Mouse (Mus musculus): ENCODE data around the gene Oxct2a. TPM values are rescaled to one million over a fixed set of nuclear protein-coding genes. Genes with fewer than 3 reads are reported as not detected.
"Not testable (repeated sequence)": the region's sequence is repeated elsewhere in the genome, so short reads cannot be mapped to it uniquely, and the experiment has no call there.

The Oxct2a gene
- polyA plus RNA-seq, 2 experiments: 0.21 TPM; not detected in 1

DNA sequence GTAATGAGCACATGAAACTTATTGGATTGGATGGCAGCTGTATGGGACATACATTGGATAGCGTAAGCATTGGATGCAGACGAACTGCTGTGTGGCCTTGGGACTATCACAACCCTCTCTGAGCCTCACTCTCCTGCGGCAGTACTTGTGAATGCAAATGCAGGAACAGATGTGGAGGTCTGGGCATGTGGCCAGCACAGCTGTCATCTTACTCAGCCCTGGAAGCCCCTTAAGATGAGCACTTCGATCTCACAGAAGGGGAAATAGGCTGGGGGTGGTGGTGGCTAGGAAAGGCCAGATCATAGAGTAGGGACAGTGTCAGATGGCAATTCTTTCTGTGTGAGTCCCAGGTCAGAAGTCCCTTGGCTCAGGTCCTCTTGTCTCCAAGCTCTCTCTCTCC is 14.3 kb upstream of the Oxct2a start:
- Histone ChIP-seq H3K27me3 (ENCODE audit: control insufficient read depth, insufficient read depth, low read length) (peaks cover 26% of the 10 kb centered on the region), H3K9ac (ENCODE audit: low read depth, low read length, severe bottlenecking) (no peak overlapping the region), H3K27ac (replicated peaks; ENCODE audit: low read depth, low read length) (no peak overlapping the region), H3K4me3 (replicated peaks; ENCODE audit: low read length) (no peak overlapping the region), H3K36me3 (ENCODE audit: control insufficient read depth, insufficient read depth, low read length) (no peaks in the 10 kb centered on the region), H3K9me3 (ENCODE audit: control insufficient read depth, low read length) (no peaks in the 10 kb centered on the region), H3K4me1 (ENCODE audit: control insufficient read depth, insufficient read depth, low read length) (peaks cover 3% of the 10 kb centered on the region; the same call in 1 of the 2 replicates), H3K4me2 (replicated peaks; ENCODE audit: low read depth, low read length, severe bottlenecking) (no peak overlapping the region)
- no peak for TF ChIP-seq POLR2A (IDR thresholded peaks at IDR 0.05; ENCODE audit: borderline replicate concordance, extremely low read depth, insufficient read depth, insufficient read length)
- peak; percentile 34; the same call in 1 of the 2 replicates for ATAC-seq (ENCODE audit: low FRiP score, low read depth)
- 67% methylated on average over 4 of the region's 4 CpGs for WGBS
- peak; percentile 55 for DNase-seq (ENCODE audit: low spot score)

- no peak overlapping the region for H3K4me2 ChIP-seq (replicated peaks; ENCODE audit: low read depth, low read length, severe bottlenecking)
- no peak overlapping the region for H3K4me3 ChIP-seq (replicated peaks; ENCODE audit: low read length)
- ATAC-seq (ENCODE audit: low FRiP score, low read depth) (no peak), DNase-seq (ENCODE audit: low spot score) (no peak)
- no peaks in the 10 kb centered on the region for H3K9me3 ChIP-seq (ENCODE audit: control insufficient read depth, low read length)
- no peaks in the 10 kb centered on the region for H3K4me1 ChIP-seq (ENCODE audit: control insufficient read depth, insufficient read depth, low read length)
- H3K27me3 ChIP-seq (ENCODE audit: control insufficient read depth, insufficient read depth, low read length): peaks cover 9% of the 10 kb centered on the region; the same call in 1 of the 2 replicates
- no peak for TF ChIP-seq POLR2A (IDR thresholded peaks at IDR 0.05; ENCODE audit: borderline replicate concordance, extremely low read depth, insufficient read depth, insufficient read length)
- 66% methylated on average over 14 of the region's 14 CpGs for WGBS
- H3K36me3 ChIP-seq (ENCODE audit: control insufficient read depth, insufficient read depth, low read length): no peaks in the 10 kb centered on the region
- H3K27ac ChIP-seq (replicated peaks; ENCODE audit: low read depth, low read length): no peak overlapping the region
- no peak overlapping the region for H3K9ac ChIP-seq (ENCODE audit: low read depth, low read length, severe bottlenecking)
These were observed 12.6 kb upstream of the Oxct2a start for GRCm38 (mm10) chr4:123335796-123336585.

DNA sequence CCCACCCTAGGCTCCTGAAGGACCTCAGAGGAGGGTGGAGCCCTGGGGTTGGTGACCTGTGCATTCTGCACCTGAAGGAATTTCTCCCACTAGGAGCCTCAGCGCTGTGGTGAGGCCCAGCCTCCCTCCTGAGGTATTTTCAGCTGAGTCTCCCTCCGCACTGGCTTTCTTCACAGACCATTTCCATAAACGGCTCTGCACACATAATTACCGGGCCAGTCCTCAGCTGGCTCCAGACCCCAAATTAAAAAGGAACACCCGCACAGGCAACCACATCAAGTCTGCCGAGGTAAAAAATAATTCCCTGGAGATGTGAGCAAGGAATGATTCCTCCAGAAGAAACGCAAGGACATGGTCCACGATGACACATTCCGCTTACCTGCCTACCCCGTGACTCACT is 11.8 kb upstream of the Oxct2a start:
- not testable (repeated sequence) for H3K36me3 ChIP-seq (ENCODE audit: control insufficient read depth, insufficient read depth, low read length); H3K27me3 ChIP-seq (ENCODE audit: control insufficient read depth, insufficient read depth, low read length); H3K27ac ChIP-seq (replicated peaks; ENCODE audit: low read depth, low read length); ATAC-seq (ENCODE audit: low FRiP score, low read depth); H3K4me3 ChIP-seq (replicated peaks; ENCODE audit: low read length); H3K9me3 ChIP-seq (ENCODE audit: control insufficient read depth, low read length); DNase-seq (ENCODE audit: low spot score); H3K9ac ChIP-seq (ENCODE audit: low read depth, low read length, severe bottlenecking); H3K4me2 ChIP-seq (replicated peaks; ENCODE audit: low read depth, low read length, severe bottlenecking); H3K4me1 ChIP-seq (ENCODE audit: control insufficient read depth, insufficient read depth, low read length)
- 34% methylated on average over 10 of the region's 10 CpGs for WGBS

DNA sequence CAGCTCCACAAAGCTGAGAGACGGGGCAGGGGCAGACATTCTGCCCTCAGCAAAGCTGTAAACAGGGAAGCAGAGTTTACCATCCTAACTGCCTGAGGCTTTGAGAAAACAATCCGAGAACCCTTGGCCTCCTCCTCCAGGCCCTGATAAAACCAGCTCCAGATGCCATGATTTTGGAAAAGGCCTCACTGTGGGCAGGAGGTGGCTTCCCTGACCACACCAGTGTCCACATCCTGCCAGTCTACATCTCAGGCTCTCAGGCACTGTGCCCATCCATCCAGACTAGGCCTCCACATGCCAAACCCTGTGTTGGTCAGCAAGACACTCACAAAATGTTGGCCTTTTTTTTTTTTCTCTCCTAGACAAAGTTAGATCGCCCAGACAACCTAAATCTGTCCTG is 10.7 kb upstream of the Oxct2a start:
- DNase-seq (ENCODE audit: low spot score) (no peak), ATAC-seq (ENCODE audit: low FRiP score, low read depth) (no peak)
- Histone ChIP-seq H3K4me3 (replicated peaks; ENCODE audit: low read length) (no peak overlapping the region), H3K27ac (replicated peaks; ENCODE audit: low read depth, low read length) (no peak overlapping the region), H3K9me3 (ENCODE audit: control insufficient read depth, low read length) (no peaks in the 10 kb centered on the region), H3K4me2 (replicated peaks; ENCODE audit: low read depth, low read length, severe bottlenecking) (no peak overlapping the region), H3K4me1 (ENCODE audit: control insufficient read depth, insufficient read depth, low read length) (no peaks in the 10 kb centered on the region), H3K36me3 (ENCODE audit: control insufficient read depth, insufficient read depth, low read length) (no peaks in the 10 kb centered on the region), H3K27me3 (ENCODE audit: control insufficient read depth, insufficient read depth, low read length) (no peaks in the 10 kb centered on the region), H3K9ac (ENCODE audit: low read depth, low read length, severe bottlenecking) (no peak overlapping the region)
- 40% methylated on average over 3 of the region's 3 CpGs for WGBS
- no peak for TF ChIP-seq POLR2A (IDR thresholded peaks at IDR 0.05; ENCODE audit: borderline replicate concordance, extremely low read depth, insufficient read depth, insufficient read length)

DNA sequence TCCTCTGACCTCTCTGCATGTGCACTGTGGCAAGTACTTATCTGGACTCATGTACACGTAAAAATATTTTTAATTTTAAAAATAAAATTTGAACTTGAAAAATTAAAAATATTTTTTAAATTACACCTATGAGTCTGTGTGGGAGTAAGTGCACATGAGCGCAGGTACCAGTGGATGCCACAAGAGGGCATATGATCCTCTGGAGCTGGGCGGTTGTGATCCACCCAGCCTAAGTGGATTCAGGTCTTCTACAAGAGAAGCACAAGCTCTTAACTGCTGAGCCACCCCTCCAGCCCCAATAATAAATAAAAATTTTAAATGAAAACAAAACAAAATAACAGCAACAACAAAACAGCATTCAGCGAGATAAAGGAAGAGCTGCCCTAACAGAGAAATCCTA is 9.7 kb upstream of the Oxct2a start:
- Histone ChIP-seq H3K9ac (ENCODE audit: low read depth, low read length, severe bottlenecking) (no peak overlapping the region), H3K27me3 (ENCODE audit: control insufficient read depth, insufficient read depth, low read length) (no peaks in the 10 kb centered on the region), H3K4me1 (ENCODE audit: control insufficient read depth, insufficient read depth, low read length) (no peaks in the 10 kb centered on the region), H3K36me3 (ENCODE audit: control insufficient read depth, insufficient read depth, low read length) (no peaks in the 10 kb centered on the region), H3K4me3 (replicated peaks; ENCODE audit: low read length) (no peak overlapping the region), H3K4me2 (replicated peaks; ENCODE audit: low read depth, low read length, severe bottlenecking) (no peak overlapping the region), H3K9me3 (ENCODE audit: control insufficient read depth, low read length) (no peaks in the 10 kb centered on the region), H3K27ac (replicated peaks; ENCODE audit: low read depth, low read length) (no peak overlapping the region)
- no peak for DNase-seq (ENCODE audit: low spot score)
- 92% methylated on average over 4 of the region's 4 CpGs for WGBS
- no peak for TF ChIP-seq POLR2A (IDR thresholded peaks at IDR 0.05; ENCODE audit: borderline replicate concordance, extremely low read depth, insufficient read depth, insufficient read length)
- no peak for ATAC-seq (ENCODE audit: low FRiP score, low read depth)

DNA sequence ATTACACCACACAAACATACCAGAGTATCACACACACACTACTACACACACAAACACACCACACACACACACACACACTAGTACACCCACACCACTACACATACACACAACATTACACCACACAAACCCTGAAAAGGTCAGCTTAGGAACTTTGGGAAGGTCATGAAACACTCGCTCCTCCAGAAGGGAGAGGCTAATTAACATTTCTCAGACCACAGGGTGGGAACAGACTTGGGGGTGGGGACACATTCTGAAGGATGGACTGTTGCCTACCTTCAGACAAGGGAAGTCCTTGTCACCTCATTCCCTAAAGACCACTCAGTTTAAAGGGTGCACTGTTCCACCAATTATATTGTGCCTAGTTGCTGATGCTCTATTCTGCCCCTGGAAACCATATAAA is 8.5 kb upstream of the Oxct2a start:
- DNase-seq (ENCODE audit: low spot score); H3K4me3 ChIP-seq (replicated peaks; ENCODE audit: low read length): not testable (repeated sequence)

More for the DNA sequence above, 8.5 kb upstream of the Oxct2a start:
- not testable (repeated sequence) for H3K4me1 ChIP-seq (ENCODE audit: control insufficient read depth, insufficient read depth, low read length); H3K9me3 ChIP-seq (ENCODE audit: control insufficient read depth, low read length); H3K9ac ChIP-seq (ENCODE audit: low read depth, low read length, severe bottlenecking); H3K4me2 ChIP-seq (replicated peaks; ENCODE audit: low read depth, low read length, severe bottlenecking); H3K27me3 ChIP-seq (ENCODE audit: control insufficient read depth, insufficient read depth, low read length); H3K36me3 ChIP-seq (ENCODE audit: control insufficient read depth, insufficient read depth, low read length); H3K27ac ChIP-seq (replicated peaks; ENCODE audit: low read depth, low read length); ATAC-seq (ENCODE audit: low FRiP score, low read depth)
- WGBS: 70% methylated on average over 1 of the region's 1 CpGs

Data from limb, embryonic 14.5 days (tissue).